Mouse (Mus musculus): Measurements from ENCODE around the gene Cebpg. TPM values are rescaled to one million over a fixed set of nuclear protein-coding genes. Genes with fewer than 3 reads are reported as not detected.
A peak's percentile ranks its signal among the peaks of the same experiment; 100 is the strongest.

Cebpg gene
- polyA plus RNA-seq, 1 experiment from 2014 or later: 37.9 TPM

GRCm38 (mm10) chr7:35065958-35066357 lies 9.6 kb upstream of the Cebpg start:
- Histone ChIP-seq H3K4me1 (no peaks in the 10 kb centered on the region), H3K27me3 (replicated peaks) (no peaks in the 10 kb centered on the region), H3K27ac (no peak overlapping the region), H3K4me2 (no peak overlapping the region), H3K4me3 (replicated peaks) (no peak overlapping the region), H3K9ac (no peak overlapping the region), H3K9me3 (no peaks in the 10 kb centered on the region), H3K36me3 (no peaks in the 10 kb centered on the region)
- no peak for ATAC-seq (ENCODE audit: insufficient read depth, low FRiP score, low read depth)
- WGBS: 68% methylated on average over 3 of the region's 3 CpGs

- ATAC-seq (ENCODE audit: insufficient read depth, low FRiP score, low read depth): no peak
- Histone ChIP-seq H3K36me3 (no peaks in the 10 kb centered on the region), H3K4me1 (no peaks in the 10 kb centered on the region), H3K27me3 (replicated peaks) (no peaks in the 10 kb centered on the region), H3K9me3 (no peaks in the 10 kb centered on the region), H3K4me3 (replicated peaks) (no peak overlapping the region), H3K9ac (no peak overlapping the region), H3K4me2 (no peak overlapping the region), H3K27ac (no peak overlapping the region)
- WGBS: 65% methylated on average over 14 of the region's 14 CpGs
Observed at GRCm38 (mm10) chr7:35064286-35065258, 8.2 kb upstream of the Cebpg start.

DNA sequence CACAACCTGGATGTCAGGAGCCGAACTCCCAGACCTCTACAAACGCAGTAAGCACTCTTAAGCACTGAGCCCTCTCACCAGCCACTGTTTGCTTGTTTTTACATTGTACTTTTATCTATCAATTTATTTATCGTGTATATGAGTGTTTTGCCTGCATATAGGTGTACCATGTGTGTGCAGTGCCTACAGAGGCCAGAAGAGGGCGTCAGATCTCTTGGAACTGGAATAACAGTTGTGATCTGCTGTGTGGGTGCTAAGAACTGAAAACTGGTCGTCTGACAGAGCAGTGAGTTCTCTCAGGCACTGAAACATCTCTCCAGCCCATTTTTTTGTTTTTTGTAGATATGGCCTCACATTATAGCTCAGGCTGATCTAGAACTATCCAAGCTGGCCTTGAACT lies 3.1 kb upstream of the Cebpg start:
- ATAC-seq (ENCODE audit: insufficient read depth, low FRiP score, low read depth): no peak
- H3K9ac ChIP-seq: no peak overlapping the region
- WGBS: 67% methylated on average over 5 of the region's 5 CpGs
- no peak overlapping the region for H3K4me3 ChIP-seq (replicated peaks)
- no peaks in the 10 kb centered on the region for H3K9me3 ChIP-seq
- 0 out of 2 replicates have a peak, but pooled peaks cover 3% of the 10 kb centered on the region for H3K4me1 ChIP-seq
- H3K27me3 ChIP-seq (replicated peaks): no peaks in the 10 kb centered on the region
- no peaks in the 10 kb centered on the region for H3K36me3 ChIP-seq
- H3K4me2 ChIP-seq: no peak overlapping the region
- no peak overlapping the region for H3K27ac ChIP-seq

DNA sequence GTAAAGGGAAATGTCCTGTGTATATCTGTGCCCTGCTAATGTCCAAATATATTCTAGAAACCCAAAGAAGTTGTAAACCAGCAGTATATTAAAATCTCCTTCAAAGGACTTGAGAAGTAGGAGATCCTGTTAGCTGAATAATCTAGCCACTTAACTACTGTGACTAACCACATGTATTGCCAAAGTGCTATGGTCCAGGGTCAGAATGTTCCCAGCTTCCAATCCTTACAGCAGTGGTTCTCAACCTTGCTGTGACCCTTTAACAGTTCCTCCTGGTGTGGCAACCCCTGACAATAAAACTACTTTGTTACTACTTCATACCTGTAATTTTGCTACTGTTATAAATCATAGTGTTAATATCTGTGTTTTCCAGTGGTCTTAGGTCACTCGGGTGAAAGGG lies 2.0 kb upstream of the Cebpg start:
- WGBS: 52% methylated on average over 1 of the region's 1 CpGs

GRCm38 (mm10) chr7:35057569-35057968 lies 1.2 kb upstream of the Cebpg start:
- 72% methylated on average over 4 of the region's 4 CpGs for WGBS
- no peaks in the 10 kb centered on the region for H3K9me3 ChIP-seq
- no peak for ATAC-seq (ENCODE audit: insufficient read depth, low FRiP score, low read depth)
- no peak overlapping the region for H3K27ac ChIP-seq
- no peaks in the 10 kb centered on the region for H3K36me3 ChIP-seq
- no peak overlapping the region; the same call in 1 of the 2 replicates for H3K4me2 ChIP-seq
- H3K27me3 ChIP-seq (replicated peaks): no peaks in the 10 kb centered on the region
- no peak overlapping the region for H3K4me3 ChIP-seq (replicated peaks)
- no peak overlapping the region for H3K9ac ChIP-seq
- 0 out of 2 replicates have a peak, but pooled peaks cover 3% of the 10 kb centered on the region for H3K4me1 ChIP-seq

More for the DNA sequence above, 2.0 kb upstream of the Cebpg start:
- Histone ChIP-seq H3K9ac (no peak overlapping the region), H3K4me2 (no peak overlapping the region), H3K27me3 (replicated peaks) (no peaks in the 10 kb centered on the region), H3K4me3 (replicated peaks) (no peak overlapping the region), H3K27ac (no peak overlapping the region), H3K9me3 (no peaks in the 10 kb centered on the region), H3K4me1 (0 out of 2 replicates have a peak, but pooled peaks cover 3% of the 10 kb centered on the region), H3K36me3 (no peaks in the 10 kb centered on the region)
- ATAC-seq (ENCODE audit: insufficient read depth, low FRiP score, low read depth): no peak

- peak overlapping the region; percentile 66 for H3K4me3 ChIP-seq (replicated peaks)
- no peak overlapping the region for H3K9ac ChIP-seq
- H3K27ac ChIP-seq: peak overlapping the region; percentile 21; the same call in 1 of the 2 replicates
- 0 out of 2 replicates have a peak, but pooled peaks cover 3% of the 10 kb centered on the region for H3K4me1 ChIP-seq
- no peaks in the 10 kb centered on the region for H3K27me3 ChIP-seq (replicated peaks)
- H3K9me3 ChIP-seq: no peaks in the 10 kb centered on the region
- H3K36me3 ChIP-seq: no peaks in the 10 kb centered on the region
- peak; percentile 6; the same call in 1 of the 2 replicates for ATAC-seq (ENCODE audit: insufficient read depth, low FRiP score, low read depth)
- 15% methylated on average over 10 of the region's 10 CpGs for WGBS
- H3K4me2 ChIP-seq: peak overlapping the region; percentile 74
Observed at GRCm38 (mm10) chr7:35056999-35057398, 626 bp upstream of the Cebpg start.

DNA sequence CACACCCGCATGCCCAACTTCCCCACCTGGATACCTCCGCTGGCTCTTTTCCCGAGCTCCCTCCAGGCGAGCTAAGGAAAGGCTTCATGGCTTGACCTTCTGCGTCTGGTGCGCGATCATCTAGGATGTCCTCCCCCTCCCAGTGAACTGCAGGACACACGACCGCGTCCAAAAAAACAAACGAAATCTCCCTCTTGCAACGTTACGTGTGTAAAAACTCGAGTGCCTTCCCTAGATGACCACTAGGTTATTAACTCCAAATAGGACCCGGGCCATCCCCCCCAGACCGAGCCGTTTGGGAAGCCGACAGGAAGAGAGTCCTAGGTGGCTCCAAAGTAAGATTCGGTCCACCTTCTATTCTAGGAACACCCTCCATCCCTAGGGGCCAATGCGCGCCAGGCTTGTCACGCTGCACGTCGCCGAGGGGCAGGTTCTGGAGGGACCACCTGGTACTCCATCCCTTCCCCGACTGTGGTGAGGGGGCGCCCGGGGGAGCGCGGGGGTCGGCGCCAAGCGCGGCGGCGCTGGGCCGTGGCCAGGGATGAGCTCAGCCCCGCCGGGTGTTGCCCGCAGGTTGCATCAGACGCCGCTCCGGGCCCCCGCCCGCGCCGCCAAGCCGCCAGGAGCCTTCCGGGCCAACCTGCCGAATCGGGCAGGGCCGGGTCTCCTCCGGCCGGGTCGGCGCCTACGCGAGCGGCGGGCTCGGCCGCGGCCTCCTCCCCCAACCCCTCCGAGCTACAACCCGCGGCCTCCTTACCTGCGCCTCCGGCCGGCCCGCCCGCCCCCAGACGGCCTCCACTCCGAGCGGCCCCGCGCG lies 546 bp downstream of the Cebpg start:
- peak overlapping the region; percentile 56 for H3K9ac ChIP-seq
- H3K36me3 ChIP-seq: no peaks in the 10 kb centered on the region
- peak overlapping the region; percentile 66 for H3K4me3 ChIP-seq (replicated peaks)
- WGBS: under 1% methylated on average over 76 of the region's 77 CpGs
- H3K4me1 ChIP-seq: 0 out of 2 replicates have a peak, but pooled peaks cover 3% of the 10 kb centered on the region
- H3K27ac ChIP-seq: peak overlapping the region; percentile 89
- H3K27me3 ChIP-seq (replicated peaks): no peaks in the 10 kb centered on the region
- H3K4me2 ChIP-seq: peak overlapping the region; percentile 67
- H3K9me3 ChIP-seq: no peaks in the 10 kb centered on the region
- peak; percentile 80 for ATAC-seq (ENCODE audit: insufficient read depth, low FRiP score, low read depth)

DNA sequence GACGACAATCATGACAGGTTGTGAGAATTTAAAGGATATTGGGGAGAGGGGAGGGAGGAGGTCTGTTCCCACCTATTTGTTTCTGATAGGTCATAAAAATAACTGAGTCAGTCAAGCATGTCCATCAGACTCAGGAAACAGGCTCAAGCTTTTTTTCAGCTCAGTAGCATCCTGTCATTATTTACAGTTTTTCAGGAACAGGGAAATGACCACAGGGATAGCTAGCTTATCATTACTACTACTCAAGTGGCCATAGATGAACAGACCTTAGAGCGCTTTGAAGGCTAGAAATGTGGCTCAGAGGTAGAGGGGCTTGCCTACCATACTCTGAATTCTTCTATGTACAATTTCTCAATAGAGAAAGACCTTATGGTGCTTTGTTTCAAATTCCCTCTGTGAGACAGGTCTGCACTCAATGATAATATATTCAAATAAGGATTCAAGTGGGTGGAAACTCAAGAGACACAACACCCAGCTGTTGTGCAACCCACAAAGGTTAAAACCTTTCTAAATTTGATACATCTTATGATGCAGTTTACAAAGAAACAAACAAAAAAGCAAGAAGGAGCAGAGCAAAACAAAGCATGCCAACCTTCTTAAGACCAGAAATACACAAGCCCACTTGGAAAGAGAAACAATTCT lies 1.3 kb downstream of the Cebpg start:
- H3K27me3 ChIP-seq (replicated peaks): no peaks in the 10 kb centered on the region
- H3K4me1 ChIP-seq: 0 out of 2 replicates have a peak, but pooled peaks cover 3% of the 10 kb centered on the region
- peaks cover 7% of the 10 kb centered on the region; the same call in 1 of the 2 replicates for H3K36me3 ChIP-seq
- H3K9me3 ChIP-seq: no peaks in the 10 kb centered on the region
- peak overlapping the region; percentile 66 for H3K4me3 ChIP-seq (replicated peaks)
- no peak for ATAC-seq (ENCODE audit: insufficient read depth, low FRiP score, low read depth)
- H3K27ac ChIP-seq: no peak overlapping the region
- 57% methylated on average over 2 of the region's 2 CpGs for WGBS
- H3K4me2 ChIP-seq: peak overlapping the region; percentile 67
- peak overlapping the region; percentile 56; the same call in 1 of the 2 replicates for H3K9ac ChIP-seq

GRCm38 (mm10) chr7:35054286-35054685 lies 2.1 kb downstream of the Cebpg start:
- Histone ChIP-seq H3K27me3 (replicated peaks) (no peaks in the 10 kb centered on the region), H3K9ac (no peak overlapping the region), H3K9me3 (no peaks in the 10 kb centered on the region), H3K36me3 (peaks cover 7% of the 10 kb centered on the region; the same call in 1 of the 2 replicates), H3K4me1 (0 out of 2 replicates have a peak, but pooled peaks cover 3% of the 10 kb centered on the region), H3K4me2 (no peak overlapping the region), H3K27ac (no peak overlapping the region), H3K4me3 (replicated peaks) (no peak overlapping the region)
- ATAC-seq (ENCODE audit: insufficient read depth, low FRiP score, low read depth): no peak
- 78% methylated on average over 1 of the region's 1 CpGs for WGBS

DNA sequence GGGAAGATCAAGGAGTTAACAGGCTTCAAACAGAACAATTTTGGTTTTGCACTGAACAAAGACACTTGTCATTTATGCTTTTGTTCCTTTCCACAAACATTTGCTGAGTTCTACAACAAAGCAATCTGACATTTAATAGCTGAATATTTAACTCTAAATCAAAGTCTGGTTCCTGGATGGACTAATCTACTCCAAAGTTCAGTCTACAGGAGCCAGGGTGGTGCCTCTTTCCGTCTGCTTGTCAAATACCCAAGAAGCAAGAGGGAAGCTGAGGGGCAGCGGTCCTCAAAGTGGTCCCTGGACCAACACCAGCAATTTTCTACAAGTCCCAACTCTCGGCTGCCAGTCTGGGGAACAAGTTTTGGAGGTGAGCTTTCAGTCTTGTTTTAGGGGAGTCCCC lies 3.2 kb downstream of the Cebpg start:
- peaks cover 7% of the 10 kb centered on the region; the same call in 1 of the 2 replicates for H3K36me3 ChIP-seq
- no peak overlapping the region for H3K9ac ChIP-seq
- no peak overlapping the region for H3K27ac ChIP-seq
- 0 out of 2 replicates have a peak, but pooled peaks cover 3% of the 10 kb centered on the region for H3K4me1 ChIP-seq
- H3K4me3 ChIP-seq (replicated peaks): no peak overlapping the region
- no peaks in the 10 kb centered on the region for H3K27me3 ChIP-seq (replicated peaks)
- no peaks in the 10 kb centered on the region for H3K9me3 ChIP-seq
- WGBS: 80% methylated on average over 3 of the region's 3 CpGs
- H3K4me2 ChIP-seq: no peak overlapping the region
- no peak for ATAC-seq (ENCODE audit: insufficient read depth, low FRiP score, low read depth)

- 94% methylated on average over 12 of the region's 12 CpGs for WGBS
- Histone ChIP-seq H3K9me3 (no peaks in the 10 kb centered on the region), H3K9ac (no peak overlapping the region), H3K4me3 (replicated peaks) (no peak overlapping the region), H3K4me1 (0 out of 2 replicates have a peak, but pooled peaks cover 3% of the 10 kb centered on the region), H3K27me3 (replicated peaks) (no peaks in the 10 kb centered on the region), H3K36me3 (peaks cover 9% of the 10 kb centered on the region; the same call in 1 of the 2 replicates), H3K27ac (no peak overlapping the region), H3K4me2 (no peak overlapping the region)
- ATAC-seq (ENCODE audit: insufficient read depth, low FRiP score, low read depth): no peak
Observed at GRCm38 (mm10) chr7:35050540-35050939, 5.8 kb downstream of the Cebpg start.

Measured in stomach, embryonic 15.5 days (tissue).